Mouse (Mus musculus) lung, postnatal 0 days (tissue): ENCODE measurements around the gene Tnni1.

Experiments used
- CTCF ChIP-seq: IDR thresholded peaks from 2 replicates; pipeline ENCODE4 v1.5.1; 2016; ENCODE audit warnings: antibody characterized with exemption, mild to moderate bottlenecking
- EP300 ChIP-seq: IDR thresholded peaks from 2 replicates; pipeline ENCODE4 v1.6.1; 2016; ENCODE audit warnings: antibody characterized with exemption, mild to moderate bottlenecking, control low read depth

DNA sequence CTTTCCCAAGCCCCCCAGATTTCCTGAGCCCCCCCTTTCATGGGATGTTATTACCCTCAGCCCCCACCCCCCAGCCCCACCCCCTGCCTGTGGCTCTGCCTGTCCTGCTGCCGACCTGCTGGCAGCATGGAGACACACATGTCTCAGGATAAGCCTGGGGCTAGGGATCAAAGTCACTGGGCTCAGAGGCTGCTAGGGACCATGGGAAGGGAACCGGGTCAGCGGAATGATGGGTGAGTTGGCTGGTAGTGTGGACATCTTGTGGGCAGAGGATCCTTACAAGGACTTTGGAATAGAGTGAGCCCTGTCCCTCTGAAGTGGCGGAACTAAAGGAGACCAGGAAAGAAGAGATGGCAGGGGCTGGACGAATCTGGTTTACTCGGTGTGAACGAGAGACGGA, 55.7 kb downstream of the Tnni1 start:
- TF ChIP-seq CTCF, result no peak
- no peak for TF ChIP-seq EP300
